Mouse (Mus musculus): Measurements from ENCODE around the gene Rps6ka3. TPM values are rescaled to one million over a fixed set of nuclear protein-coding genes. Genes with fewer than 3 reads are reported as not detected.

Rps6ka3 gene
- polyA plus RNA-seq, 1 experiment from 2014 or later: 60.8 TPM

DNA sequence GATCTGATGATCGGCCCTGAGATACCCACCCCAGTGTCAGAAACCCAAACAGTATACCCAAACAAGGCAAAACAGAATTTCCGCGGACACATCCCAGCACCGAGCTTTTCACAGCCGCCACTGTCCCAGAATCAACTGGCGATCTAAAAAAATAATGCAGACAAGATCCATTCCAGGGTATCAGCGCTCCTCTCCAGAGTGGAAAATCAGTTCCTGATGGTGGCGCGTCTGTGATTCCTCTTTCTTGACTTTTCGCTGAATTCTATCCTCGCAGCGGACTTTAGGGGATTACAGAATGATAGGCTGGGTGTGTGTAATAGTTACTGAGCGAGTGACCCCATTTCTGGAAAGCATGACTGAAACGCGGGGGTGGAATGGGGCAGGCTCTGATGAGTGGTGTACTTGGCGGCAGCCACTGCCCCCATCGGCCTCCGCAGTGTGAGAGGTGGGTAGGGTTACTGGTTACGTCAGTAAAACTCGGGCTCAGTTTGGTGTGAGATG, 46.9 kb downstream of the Rps6ka3 start:
- Histone ChIP-seq H3K36me3 (ENCODE audit: inconsistent target) (no peaks in the 10 kb centered on the region), H3K79me2 (ENCODE audit: inconsistent target) (peaks cover 60% of the 10 kb centered on the region), H3K27ac (peak overlapping the region; percentile 74), H3K4me3 (ENCODE audit: inconsistent target) (peak overlapping the region; percentile 71)
- 22% methylated on average over 14 of the region's 20 CpGs for WGBS (ENCODE audit: missing documents)

- H3K36me3 ChIP-seq (ENCODE audit: inconsistent target): no peaks in the 10 kb centered on the region
- WGBS (ENCODE audit: missing documents): 55% methylated on average over 3 of the region's 3 CpGs
- H3K79me2 ChIP-seq (ENCODE audit: inconsistent target): peaks cover 99% of the 10 kb centered on the region
- H3K4me3 ChIP-seq (ENCODE audit: inconsistent target): no peak overlapping the region
- H3K27ac ChIP-seq: no peak overlapping the region
These were observed 54.6 kb downstream of the Rps6ka3 start for GRCm38 (mm10) chrX:159264681-159265080.

- Histone ChIP-seq H3K79me2 (ENCODE audit: inconsistent target) (peaks cover 99% of the 10 kb centered on the region), H3K4me3 (ENCODE audit: inconsistent target) (no peak overlapping the region), H3K27ac (no peak overlapping the region), H3K36me3 (ENCODE audit: inconsistent target) (no peaks in the 10 kb centered on the region)
These were observed 59.0 kb downstream of the Rps6ka3 start for GRCm38 (mm10) chrX:159269072-159269471.

DNA sequence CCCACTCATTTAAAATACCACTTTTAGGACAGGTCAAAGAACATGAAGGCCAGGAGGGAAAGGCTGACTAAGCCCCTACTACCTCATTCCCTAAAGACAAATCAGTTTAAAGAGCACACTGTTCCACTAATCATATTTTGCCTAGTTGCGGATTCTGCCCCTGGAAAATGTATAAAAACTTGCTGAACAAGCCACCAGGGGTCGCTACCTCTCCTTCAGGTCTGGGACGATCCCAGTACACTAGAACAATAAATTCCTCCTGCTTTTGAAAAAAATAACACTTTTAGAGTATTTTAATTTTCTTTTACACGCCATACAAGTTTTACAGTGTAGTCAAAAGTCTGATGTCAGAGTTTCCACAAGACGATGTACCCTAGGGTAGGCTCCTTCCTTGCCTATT, 76.7 kb downstream of the Rps6ka3 start:
- Histone ChIP-seq H3K36me3 (ENCODE audit: inconsistent target) (no peaks in the 10 kb centered on the region), H3K79me2 (ENCODE audit: inconsistent target) (peaks cover 14% of the 10 kb centered on the region; the same call in 1 of the 2 replicates), H3K4me3 (ENCODE audit: inconsistent target) (no peak overlapping the region), H3K27ac (no peak overlapping the region)
- WGBS (ENCODE audit: missing documents): 69% methylated on average over 4 of the region's 5 CpGs

- H3K79me2 ChIP-seq (ENCODE audit: inconsistent target): peaks cover 5% of the 10 kb centered on the region; the same call in 1 of the 2 replicates
- no peaks in the 10 kb centered on the region for H3K36me3 ChIP-seq (ENCODE audit: inconsistent target)
- no peak overlapping the region for H3K4me3 ChIP-seq (ENCODE audit: inconsistent target)
- WGBS (ENCODE audit: missing documents): 90% methylated on average over 1 of the region's 1 CpGs
- no peak overlapping the region for H3K27ac ChIP-seq
These were observed 85.8 kb downstream of the Rps6ka3 start for GRCm38 (mm10) chrX:159295879-159296278.

DNA sequence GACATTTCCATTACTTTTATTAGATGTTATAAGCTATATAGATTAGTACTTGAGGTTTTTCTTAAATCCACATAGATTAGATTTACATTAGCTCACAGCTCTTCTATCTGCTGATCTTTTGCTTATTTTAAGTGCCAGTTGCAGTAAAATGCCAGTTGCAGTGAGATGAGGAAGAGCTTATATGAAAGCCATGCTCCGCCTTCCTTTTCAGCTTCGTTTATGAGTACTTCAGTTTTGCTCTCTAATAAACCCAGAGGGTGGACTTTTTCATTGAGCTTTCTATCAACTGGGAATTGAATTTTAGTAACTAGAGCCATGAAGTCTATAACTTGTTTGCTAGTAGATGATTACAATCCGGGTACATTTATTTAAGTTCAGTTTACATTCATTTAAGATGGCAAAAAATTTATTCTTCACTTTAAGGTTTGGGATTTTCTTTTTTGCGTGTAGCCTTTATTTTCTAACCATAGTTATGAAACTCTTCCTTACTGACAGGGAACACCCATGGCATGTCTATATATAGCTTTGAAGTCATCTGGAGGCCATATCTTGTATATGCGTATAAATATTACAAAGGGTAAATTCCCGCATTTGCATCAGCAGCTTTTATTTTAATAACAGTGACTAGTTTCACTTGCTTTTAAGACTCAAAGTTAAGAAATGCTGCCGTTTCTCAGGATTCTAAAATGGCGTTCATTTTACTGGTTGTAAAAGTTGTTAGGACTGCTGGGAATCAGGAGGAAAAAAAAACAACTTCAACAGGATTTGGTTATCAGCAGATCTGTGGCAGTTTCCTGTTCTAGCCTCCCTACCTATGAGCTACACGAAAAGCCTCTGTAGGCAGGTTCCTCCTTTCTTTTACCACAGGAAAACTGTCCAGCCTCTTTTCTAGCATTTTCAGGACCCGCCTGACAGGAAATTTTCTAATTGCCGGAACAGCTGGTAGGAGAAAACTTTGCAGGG, 92.5 kb downstream of the Rps6ka3 start:
- no peaks in the 10 kb centered on the region for H3K36me3 ChIP-seq (ENCODE audit: inconsistent target)
- WGBS (ENCODE audit: missing documents): 37% methylated on average over 10 of the region's 11 CpGs
- H3K27ac ChIP-seq: peak overlapping the region; percentile 62
- H3K4me3 ChIP-seq (ENCODE audit: inconsistent target): peak overlapping the region; percentile 17
- peaks cover 13% of the 10 kb centered on the region; the same call in 1 of the 2 replicates for H3K79me2 ChIP-seq (ENCODE audit: inconsistent target)

DNA sequence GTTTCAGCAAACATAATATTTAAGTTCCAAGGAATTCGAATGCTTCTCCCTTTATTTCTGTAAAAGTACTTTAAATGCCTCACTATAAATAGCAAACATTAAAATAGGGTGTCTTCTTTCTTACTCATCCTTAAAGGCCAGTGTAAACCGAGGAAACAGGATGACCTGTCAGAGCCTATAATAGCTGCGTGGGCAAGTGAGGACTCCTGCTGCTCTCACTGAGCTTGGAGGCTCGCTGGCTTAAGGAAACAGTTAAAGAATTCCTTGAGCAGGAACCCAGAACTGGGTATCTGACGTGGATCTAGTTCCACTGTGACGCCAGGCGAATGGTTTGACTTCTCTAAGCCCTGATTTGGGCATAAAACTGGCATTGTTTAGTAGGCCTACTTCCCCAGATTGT, 105.2 kb downstream of the Rps6ka3 start:
- H3K36me3 ChIP-seq (ENCODE audit: inconsistent target): 0 out of 2 replicates have a peak, but pooled peaks cover 12% of the 10 kb centered on the region
- WGBS (ENCODE audit: missing documents): 91% methylated on average over 7 of the region's 7 CpGs
- no peak overlapping the region for H3K4me3 ChIP-seq (ENCODE audit: inconsistent target)
- H3K79me2 ChIP-seq (ENCODE audit: inconsistent target): no peaks in the 10 kb centered on the region
- H3K27ac ChIP-seq: no peak overlapping the region

DNA sequence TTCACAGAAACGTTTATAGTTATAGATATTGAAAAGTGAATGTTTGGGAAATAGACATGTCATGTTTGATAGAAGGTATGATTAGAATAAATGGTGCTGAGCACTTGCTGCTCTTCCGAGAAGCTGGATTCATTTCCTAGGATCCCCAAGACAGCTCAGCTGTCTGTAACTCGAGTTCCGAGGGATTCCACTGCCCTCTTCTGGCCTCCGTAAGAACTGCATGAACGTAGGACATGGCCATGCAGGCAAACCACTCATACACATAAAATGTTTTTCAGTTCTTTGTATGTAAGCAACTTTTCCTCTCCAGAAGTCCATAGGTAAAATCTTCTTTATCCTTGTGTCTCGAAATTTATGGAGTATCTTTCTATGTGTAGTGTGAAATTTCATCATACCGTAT, 111.2 kb downstream of the Rps6ka3 start:
- 0 out of 2 replicates have a peak, but pooled peaks cover 11% of the 10 kb centered on the region for H3K36me3 ChIP-seq (ENCODE audit: inconsistent target)
- H3K27ac ChIP-seq: no peak overlapping the region
- no peak overlapping the region for H3K4me3 ChIP-seq (ENCODE audit: inconsistent target)
- H3K79me2 ChIP-seq (ENCODE audit: inconsistent target): no peaks in the 10 kb centered on the region
- 68% methylated on average over 8 of the region's 8 CpGs for WGBS (ENCODE audit: missing documents)

- Histone ChIP-seq H3K4me3 (ENCODE audit: inconsistent target) (no peak overlapping the region), H3K79me2 (ENCODE audit: inconsistent target) (no peaks in the 10 kb centered on the region), H3K36me3 (ENCODE audit: inconsistent target) (no peaks in the 10 kb centered on the region), H3K27ac (no peak overlapping the region)
- 93% methylated on average over 3 of the region's 3 CpGs for WGBS (ENCODE audit: missing documents)
These were observed 154.4 kb downstream of the Rps6ka3 start for GRCm38 (mm10) chrX:159364506-159364905.

GRCm38 (mm10) chrX:159371831-159372752, 162.0 kb downstream of the Rps6ka3 start, which contains the start of gene Eif1ax:
TSS of gene Eif1ax (plus strand) at chrX:159372178.
- Histone ChIP-seq H3K36me3 (ENCODE audit: inconsistent target) (no peaks in the 10 kb centered on the region), H3K4me3 (ENCODE audit: inconsistent target) (peak within 1 kb of the TSS; percentile 61), H3K79me2 (ENCODE audit: inconsistent target) (peaks cover 37% of the 10 kb centered on the region), H3K27ac (peak within 1 kb of the TSS; percentile 24)
- 24% methylated on average over 27 of the region's 76 CpGs for WGBS (ENCODE audit: missing documents)

DNA sequence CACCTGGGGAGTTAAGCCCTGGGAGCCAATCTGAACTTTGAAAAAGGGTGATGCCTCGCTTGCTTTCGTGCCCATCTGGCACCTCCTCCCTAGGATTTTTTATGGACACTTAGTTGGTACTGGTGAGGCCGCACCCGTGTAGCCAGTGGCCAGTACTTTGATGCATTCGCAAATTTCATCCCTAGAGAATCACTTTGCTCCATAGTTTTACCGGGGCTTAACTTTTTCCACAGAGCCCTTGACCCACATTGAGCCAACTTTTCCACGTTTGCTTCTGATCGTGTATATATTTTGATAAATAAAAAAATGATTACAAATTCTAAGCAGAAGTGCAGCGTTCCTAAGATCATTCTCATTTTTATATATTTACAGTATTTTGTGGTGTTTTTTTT, 162.6 kb downstream of the Rps6ka3 start:
- WGBS (ENCODE audit: missing documents): 27% methylated on average over 8 of the region's 9 CpGs
- peak overlapping the region; percentile 24 for H3K27ac ChIP-seq
- peaks cover 37% of the 10 kb centered on the region for H3K79me2 ChIP-seq (ENCODE audit: inconsistent target)
- peak overlapping the region; percentile 61 for H3K4me3 ChIP-seq (ENCODE audit: inconsistent target)
- H3K36me3 ChIP-seq (ENCODE audit: inconsistent target): no peaks in the 10 kb centered on the region

GRCm38 (mm10) chrX:159387105-159387504, 177.0 kb downstream of the Rps6ka3 start:
- Histone ChIP-seq H3K36me3 (ENCODE audit: inconsistent target) (0 out of 2 replicates have a peak, but pooled peaks cover 7% of the 10 kb centered on the region), H3K27ac (no peak overlapping the region)
- WGBS (ENCODE audit: missing documents): 91% methylated on average over 7 of the region's 9 CpGs

DNA sequence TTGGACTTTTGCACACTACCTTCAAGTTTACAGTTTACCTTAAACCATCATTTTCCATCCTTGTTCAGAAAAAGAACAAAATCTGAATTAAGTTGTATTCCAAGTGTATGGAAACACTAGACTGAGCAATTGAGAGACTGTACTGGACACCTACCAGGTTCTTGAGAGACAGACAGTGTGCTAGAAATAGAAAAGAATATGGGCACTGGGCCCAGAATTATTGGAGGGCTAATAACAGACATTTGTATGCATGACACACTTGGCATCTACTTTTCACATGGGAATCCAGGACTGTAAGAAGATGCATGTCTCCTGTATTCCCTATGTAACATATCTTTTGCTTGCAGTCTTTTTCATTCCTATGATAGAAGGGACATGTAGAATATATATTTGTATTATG, 178.8 kb downstream of the Rps6ka3 start:
- H3K79me2 ChIP-seq (ENCODE audit: inconsistent target): no peaks in the 10 kb centered on the region
- no peak overlapping the region for H3K27ac ChIP-seq
- no peak overlapping the region for H3K4me3 ChIP-seq (ENCODE audit: inconsistent target)
- H3K36me3 ChIP-seq (ENCODE audit: inconsistent target): 0 out of 2 replicates have a peak, but pooled peaks cover 7% of the 10 kb centered on the region

More at GRCm38 (mm10) chrX:159387105-159387504, 177.0 kb downstream of the Rps6ka3 start:
- Histone ChIP-seq H3K4me3 (ENCODE audit: inconsistent target) (no peak overlapping the region), H3K79me2 (ENCODE audit: inconsistent target) (no peaks in the 10 kb centered on the region)

- WGBS (ENCODE audit: missing documents): 87% methylated on average over 6 of the region's 6 CpGs
- H3K4me3 ChIP-seq (ENCODE audit: inconsistent target): no peak overlapping the region
- H3K36me3 ChIP-seq (ENCODE audit: inconsistent target): 0 out of 2 replicates have a peak, but pooled peaks cover 7% of the 10 kb centered on the region
- no peaks in the 10 kb centered on the region for H3K79me2 ChIP-seq (ENCODE audit: inconsistent target)
- no peak overlapping the region for H3K27ac ChIP-seq
These were observed 180.3 kb downstream of the Rps6ka3 start for GRCm38 (mm10) chrX:159390347-159390962.

All from macrophage (primary cell).